Mouse (Mus musculus) liver, embryonic 15.5 days (tissue): ENCODE results near the gene Als2cr12. TPM values are rescaled to one million over a fixed set of nuclear protein-coding genes. Genes with fewer than 3 reads are reported as not detected.
"Not testable (repeated sequence)": the region's sequence is repeated elsewhere in the genome, so short reads cannot be mapped to it uniquely, and the experiment has no call there.

Experiments used
- ATAC-seq: fragments of 200-750 bp; cut with Nextera tagmentation; 2 replicates; pipeline ENCODE4 v1.8.0; 2017; ENCODE audit warnings: moderate number of reproducible peaks, mild to moderate bottlenecking, moderate library complexity; ENCODE audit not compliant: insufficient read depth
- H3K27ac ChIP-seq: fragments of 300-500 bp; sonication (generic); replicated peaks from 2 replicates; pipeline ENCODE4 v1.5.1; 2015; ENCODE audit warnings: mild to moderate bottlenecking, inconsistent platforms
- H3K27me3 ChIP-seq: fragments of 300-500 bp; sonication (generic); 2 replicates; pipeline ENCODE4 v1.6.1; 2015; ENCODE audit warnings: mild to moderate bottlenecking, inconsistent platforms
- H3K36me3 ChIP-seq: fragments of 300-500 bp; sonication (generic); replicated peaks from 2 replicates; pipeline ENCODE4 v1.6.1; 2015; ENCODE audit warnings: moderate library complexity, mild to moderate bottlenecking, inconsistent platforms
- H3K4me1 ChIP-seq: fragments of 300-500 bp; sonication (generic); replicated peaks from 2 replicates; pipeline ENCODE4 v1.6.1; 2015; ENCODE audit warnings: inconsistent platforms
- H3K4me2 ChIP-seq: fragments of 300-500 bp; sonication (generic); 2 replicates; pipeline ENCODE4 v1.6.1; 2015; ENCODE audit warnings: moderate library complexity, mild to moderate bottlenecking, inconsistent platforms
- H3K4me3 ChIP-seq: fragments of 300-500 bp; sonication (generic); replicated peaks from 2 replicates; pipeline ENCODE4 v1.5.1; 2015; ENCODE audit warnings: mild to moderate bottlenecking, inconsistent platforms
- H3K9ac ChIP-seq: fragments of 300-500 bp; sonication (generic); 2 replicates; pipeline ENCODE4 v1.6.1; 2015; ENCODE audit warnings: moderate library complexity, mild to moderate bottlenecking, inconsistent platforms
- H3K9me3 ChIP-seq: fragments of 300-500 bp; sonication (generic); replicated peaks from 2 replicates; pipeline ENCODE4 v1.6.1; 2016; ENCODE audit warnings: inconsistent platforms
- WGBS: fragments of 180-500 bp; shearing (Covaris S2); methylation state at CpG from one replicate; pipeline ENCODE4 v1.1.7; 2015; ENCODE audit warnings: mixed read lengths; ENCODE audit not compliant: insufficient replicate concordance; 5-methylcytosine and 5-hydroxymethylcytosine counted together
- polyA plus RNA-seq: library from polyadenylated mRNA; unstranded; fragments of >200 nt; fragmentation: Nextera tagmentation; extraction: Ambion mirVana; gene quantifications from 2 replicates; pipeline ENCODE4 v1.2.1, GENCODE M21; 2015

Gene Als2cr12
- polyA plus RNA-seq, 1 experiment from 2014 or later: not detected

DNA sequence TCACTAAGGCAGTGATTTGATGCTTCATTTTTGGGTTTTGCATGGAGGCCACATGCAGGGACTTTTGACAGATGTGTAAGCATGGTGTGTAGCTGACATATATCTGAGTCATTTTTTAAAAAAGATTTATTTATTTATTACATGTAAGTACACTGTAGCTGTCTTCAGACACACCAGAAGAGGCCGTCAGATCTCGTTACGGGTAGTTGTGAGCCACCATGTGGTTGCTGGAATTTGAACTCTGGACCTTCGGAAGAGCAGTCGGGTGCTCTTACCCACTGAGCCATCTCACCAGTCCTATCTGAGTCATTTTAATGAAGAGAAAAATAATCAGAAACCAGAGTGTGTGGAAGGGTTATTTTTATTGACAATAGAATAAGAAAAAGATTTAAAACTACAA lies 86.2 kb downstream of the Als2cr12 start:
- not testable (repeated sequence) for ATAC-seq, H3K36me3 ChIP-seq
- WGBS: 71% methylated on average over 5 of the region's 5 CpGs

DNA sequence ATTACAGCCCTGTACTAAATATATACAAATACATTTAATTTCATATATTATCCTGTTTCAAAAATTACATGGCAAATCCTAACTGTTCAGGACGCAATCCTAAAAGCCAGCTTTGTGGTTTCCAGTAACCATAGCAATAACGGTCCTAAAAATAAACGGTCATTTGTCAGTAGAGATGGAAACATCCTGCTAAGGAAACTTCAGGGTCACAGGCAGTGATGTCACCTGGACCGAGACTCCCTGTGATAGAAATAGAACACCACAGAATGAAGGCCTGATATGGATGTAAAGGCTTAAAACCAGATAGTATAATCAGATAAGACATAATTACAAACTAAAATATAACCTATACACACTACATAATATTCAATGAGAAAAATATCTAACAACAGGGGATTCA lies 92.1 kb downstream of the Als2cr12 start:
- H3K27ac ChIP-seq: no peak overlapping the region
- no peaks in the 10 kb centered on the region for H3K4me1 ChIP-seq
- no peaks in the 10 kb centered on the region for H3K36me3 ChIP-seq
- no peak overlapping the region for H3K9ac ChIP-seq
- H3K4me3 ChIP-seq: no peak overlapping the region
- no peak for ATAC-seq
- WGBS: 21% methylated on average over 4 of the region's 4 CpGs
- H3K9me3 ChIP-seq: no peaks in the 10 kb centered on the region
- H3K27me3 ChIP-seq: no peaks in the 10 kb centered on the region
- H3K4me2 ChIP-seq: no peak overlapping the region

More for the DNA sequence above, 86.2 kb downstream of the Als2cr12 start:
- not testable (repeated sequence) for H3K4me1 ChIP-seq, H3K9me3 ChIP-seq, H3K4me2 ChIP-seq, H3K27me3 ChIP-seq, H3K4me3 ChIP-seq, H3K9ac ChIP-seq, H3K27ac ChIP-seq

DNA sequence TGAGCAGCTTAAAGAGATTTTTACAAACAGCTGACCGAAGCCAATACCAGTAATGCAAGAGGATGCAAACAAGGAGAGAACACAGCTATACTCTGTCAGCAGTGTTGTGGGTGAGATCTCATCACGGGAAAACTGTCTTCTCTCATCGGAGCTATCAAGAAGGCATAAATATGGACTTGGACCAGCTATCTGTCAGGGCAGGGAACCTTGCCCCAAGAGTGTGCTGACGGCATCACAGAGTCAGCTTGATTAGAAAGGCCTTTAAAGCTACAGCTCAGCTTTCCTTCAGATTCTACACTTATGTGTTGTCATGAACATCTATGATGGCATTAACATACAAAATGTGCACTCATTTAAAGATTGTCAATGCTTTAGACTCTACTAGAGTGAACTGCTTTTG lies 93.1 kb downstream of the Als2cr12 start:
- no peak for ATAC-seq
- no peaks in the 10 kb centered on the region for H3K9me3 ChIP-seq
- H3K4me1 ChIP-seq: no peaks in the 10 kb centered on the region
- H3K4me3 ChIP-seq: no peak overlapping the region
- no peaks in the 10 kb centered on the region for H3K27me3 ChIP-seq
- no peak overlapping the region for H3K9ac ChIP-seq
- WGBS: 60% methylated on average over 4 of the region's 4 CpGs
- no peak overlapping the region for H3K4me2 ChIP-seq
- no peak overlapping the region for H3K27ac ChIP-seq
- no peaks in the 10 kb centered on the region for H3K36me3 ChIP-seq

Other genes starting within 250 kb of the Als2cr12 start
- gene Orc2, start 190.9 kb downstream of the Als2cr12 start, polyA plus RNA-seq: 28.0 and 28.6 TPM in 2 replicates
- 3.5 and 3.6 TPM in 2 replicates for gene Fam126b, start 109.7 kb downstream of the Als2cr12 start, polyA plus RNA-seq
- 73.6 and 93.0 TPM in 2 replicates for gene Ndufb3, start 109.6 kb downstream of the Als2cr12 start, polyA plus RNA-seq
- 16.3 and 16.9 TPM in 2 replicates for gene Cflar, start 15.5 kb upstream of the Als2cr12 start, polyA plus RNA-seq
- 13.7 and 13.8 TPM in 2 replicates for gene Casp8, start 99.4 kb upstream of the Als2cr12 start, polyA plus RNA-seq